Mouse (Mus musculus): Measurements from ENCODE around the gene Mospd2.

Mospd2 gene

DNA sequence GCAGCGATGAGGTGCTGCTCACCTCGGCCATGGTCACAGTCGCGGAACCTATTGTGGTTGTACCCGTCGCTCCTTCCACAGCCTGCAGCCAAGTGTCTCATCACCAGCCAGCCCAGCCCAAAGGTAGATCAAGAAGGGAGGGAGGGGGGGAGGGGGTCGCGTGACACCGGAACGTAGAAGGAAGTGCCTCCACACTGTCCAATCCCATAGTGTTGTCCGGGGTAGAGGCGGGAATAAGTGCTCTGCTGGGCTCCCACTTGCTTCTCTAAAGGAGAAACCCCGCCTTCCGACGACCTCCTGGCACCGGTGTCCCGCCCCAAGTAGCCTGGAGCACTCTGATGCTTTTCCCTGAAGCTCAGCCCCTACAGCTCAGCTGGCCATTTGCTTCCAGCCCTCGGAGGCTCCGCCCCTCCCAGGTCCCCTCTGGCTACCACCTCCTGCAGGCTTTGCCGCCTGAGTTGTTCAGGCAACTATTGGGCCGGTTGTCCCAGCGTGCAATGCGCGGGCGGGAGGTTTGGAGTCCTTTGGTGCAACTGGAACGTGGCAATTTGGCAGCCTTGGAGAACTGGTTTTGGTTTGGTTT lies at the start of gene Mospd2, which contains the start of gene Fancb:
Mospd2 (minus strand) TSS at position 183 of the 583 bp plus-strand sequence.
Fancb (plus strand) TSS at position 400 of the 583 bp plus-strand sequence.
- in situ Hi-C loops (cut with MboI): no loop called here

DNA sequence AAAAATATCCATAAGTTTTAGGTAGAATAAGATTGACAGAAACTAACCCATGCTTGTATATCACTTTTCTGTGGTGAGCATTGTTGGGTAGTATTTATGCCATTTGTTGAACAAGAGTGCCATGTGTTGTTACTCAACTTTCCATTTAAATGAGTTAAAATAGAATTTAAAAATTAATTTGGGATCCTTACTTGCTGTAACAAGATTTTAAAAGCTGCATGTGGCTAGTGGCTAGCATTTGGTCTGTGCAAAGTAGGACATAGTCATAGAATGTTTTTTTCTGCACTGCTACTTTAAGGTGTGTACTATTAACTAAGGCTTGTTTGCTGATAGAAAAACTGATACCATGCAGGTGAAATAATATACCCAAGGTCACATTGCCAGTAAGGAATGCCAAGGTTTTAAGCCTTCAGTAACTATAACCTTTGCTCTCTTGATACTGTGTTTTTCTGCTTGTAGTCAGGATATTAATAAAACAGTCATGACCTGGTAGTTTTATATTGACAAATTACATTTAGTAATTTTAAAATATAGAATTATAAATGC lies 24.7 kb upstream of the Mospd2 start, which contains the start of gene Gm17604:
Gm17604 (minus strand) TSS at position 51 of the 546 bp plus-strand sequence.
- in situ Hi-C loops (cut with MboI): no loop called here

DNA sequence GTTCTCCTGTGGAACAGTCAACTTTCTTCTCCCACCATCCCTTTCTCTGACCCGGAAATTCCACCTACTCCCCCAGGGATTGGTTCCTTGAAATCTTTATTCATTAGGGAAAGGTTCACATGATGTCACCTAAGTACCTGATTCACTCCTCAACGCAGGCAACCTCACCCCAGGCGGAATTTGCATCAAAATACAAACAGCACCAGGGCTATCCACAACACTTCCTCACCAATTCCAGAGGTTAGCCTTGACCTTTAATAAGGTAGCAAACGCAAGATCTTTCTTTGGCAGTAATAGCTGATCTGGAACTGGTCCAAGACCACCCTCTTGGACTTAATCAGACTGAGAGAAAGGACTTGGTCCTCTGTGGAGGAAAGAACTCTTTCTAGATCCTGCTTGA lies 23.0 kb upstream of the Mospd2 start:
- in situ Hi-C loops (cut with MboI): no loop called here

DNA sequence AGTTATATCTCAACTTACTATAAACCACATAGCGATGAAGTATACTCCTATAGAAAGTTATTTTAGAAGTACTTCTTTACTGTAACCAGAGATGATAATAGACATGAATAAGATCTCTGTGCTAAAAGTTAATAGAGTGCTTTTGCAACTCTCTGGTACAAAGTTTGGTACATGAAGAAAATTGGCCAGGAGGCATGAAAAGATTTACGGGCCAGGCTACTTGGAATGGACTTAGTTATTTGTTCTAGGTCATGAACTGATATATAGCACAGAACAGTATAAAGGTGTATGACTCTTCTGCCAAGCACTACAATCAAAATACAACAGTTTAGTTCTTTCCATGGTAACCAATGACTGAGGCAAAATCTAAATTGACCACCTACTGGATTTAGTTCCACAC lies 1.3 kb downstream of the Mospd2 start:
- in situ Hi-C loops (cut with MboI): no loop called here

DNA sequence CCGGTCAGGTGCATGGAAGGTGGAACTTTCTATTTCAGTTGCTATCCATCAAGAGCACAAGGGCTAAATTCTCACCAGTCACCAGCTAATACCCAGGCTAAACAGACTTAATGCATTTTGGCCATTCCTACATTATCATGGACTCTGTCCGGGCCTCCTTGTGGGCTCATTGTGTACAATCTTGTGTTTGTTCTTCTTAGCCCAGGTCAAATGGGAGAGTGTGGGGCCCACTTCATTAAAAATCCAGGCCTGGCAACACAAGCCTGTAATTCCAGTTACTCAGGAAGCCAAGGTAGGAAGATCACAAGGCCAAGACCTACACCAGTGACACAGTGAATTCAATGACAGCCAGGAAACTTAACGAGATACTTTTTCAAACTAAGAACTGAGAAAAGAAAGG lies 9.0 kb downstream of the Mospd2 start:
- in situ Hi-C loops (cut with MboI): no loop called here

DNA sequence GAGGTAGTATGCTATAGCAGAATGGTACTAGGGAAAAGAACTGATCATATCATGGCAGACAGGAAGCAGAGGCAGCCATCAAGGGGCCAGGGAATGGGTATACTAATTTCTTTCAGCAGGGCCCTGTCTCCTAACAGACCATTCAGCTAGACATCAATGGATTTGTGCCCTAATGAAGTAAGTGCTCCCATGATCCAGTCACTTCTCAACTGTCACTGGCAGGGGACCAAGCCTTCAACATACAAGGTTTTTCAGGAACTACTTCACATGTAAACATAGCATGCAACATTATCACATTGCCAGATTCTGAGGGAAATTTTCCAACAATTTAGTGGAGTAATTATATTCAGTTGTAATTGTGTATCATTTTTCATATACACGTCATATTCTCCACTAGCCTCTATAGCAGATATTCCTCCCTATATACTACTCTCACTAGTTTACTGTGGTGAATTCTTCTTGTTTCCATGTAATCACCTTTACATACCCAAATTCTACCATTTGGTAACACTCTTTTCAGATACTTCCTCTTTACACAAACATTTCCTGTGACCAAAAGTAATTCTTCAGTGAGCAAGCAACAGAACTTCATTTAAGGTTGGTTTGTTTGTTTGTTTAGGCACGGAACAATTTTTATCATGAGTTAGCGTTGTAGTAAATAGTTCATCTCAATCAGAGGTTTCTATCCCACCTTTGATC lies 14.3 kb downstream of the Mospd2 start:
- in situ Hi-C loops (cut with MboI): no loop called here

DNA sequence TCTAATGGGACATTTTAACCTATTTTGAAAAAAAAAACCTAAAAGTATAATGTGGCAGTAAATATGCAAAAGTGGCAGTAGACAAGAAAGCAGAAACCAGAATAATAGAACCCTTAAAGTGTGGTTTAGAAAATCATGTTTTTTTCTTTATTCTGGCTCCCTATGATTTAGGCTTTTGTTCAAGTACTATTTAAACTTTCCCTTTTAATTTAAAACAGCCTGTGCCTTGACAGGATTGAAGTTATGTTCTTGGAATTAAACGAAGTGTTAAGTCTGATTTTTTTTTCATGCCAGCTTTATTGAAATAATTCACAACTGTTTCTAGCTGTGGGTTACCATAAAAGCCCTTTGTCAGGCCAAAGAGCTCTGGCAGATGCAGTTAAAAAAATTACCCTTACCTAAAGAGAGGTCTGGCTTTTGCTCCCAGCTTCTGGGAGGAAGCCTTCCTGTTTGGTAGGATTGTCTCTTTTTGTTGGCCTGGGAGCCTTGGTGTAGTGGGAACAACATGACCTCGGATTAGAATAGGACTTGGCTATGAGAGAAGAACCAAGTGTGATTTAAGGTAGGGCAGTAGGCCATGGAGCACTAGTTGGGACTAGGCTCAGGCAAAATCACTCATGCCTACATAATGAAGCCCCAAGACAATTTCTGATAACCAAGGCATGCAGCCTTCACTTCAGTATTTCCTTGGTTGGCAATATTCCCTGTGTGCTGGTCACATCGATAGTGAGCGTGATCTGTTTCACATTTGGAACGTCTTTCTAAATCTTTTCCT lies 27.4 kb downstream of the Mospd2 start:
- in situ Hi-C loops (cut with MboI): no loop called here

DNA sequence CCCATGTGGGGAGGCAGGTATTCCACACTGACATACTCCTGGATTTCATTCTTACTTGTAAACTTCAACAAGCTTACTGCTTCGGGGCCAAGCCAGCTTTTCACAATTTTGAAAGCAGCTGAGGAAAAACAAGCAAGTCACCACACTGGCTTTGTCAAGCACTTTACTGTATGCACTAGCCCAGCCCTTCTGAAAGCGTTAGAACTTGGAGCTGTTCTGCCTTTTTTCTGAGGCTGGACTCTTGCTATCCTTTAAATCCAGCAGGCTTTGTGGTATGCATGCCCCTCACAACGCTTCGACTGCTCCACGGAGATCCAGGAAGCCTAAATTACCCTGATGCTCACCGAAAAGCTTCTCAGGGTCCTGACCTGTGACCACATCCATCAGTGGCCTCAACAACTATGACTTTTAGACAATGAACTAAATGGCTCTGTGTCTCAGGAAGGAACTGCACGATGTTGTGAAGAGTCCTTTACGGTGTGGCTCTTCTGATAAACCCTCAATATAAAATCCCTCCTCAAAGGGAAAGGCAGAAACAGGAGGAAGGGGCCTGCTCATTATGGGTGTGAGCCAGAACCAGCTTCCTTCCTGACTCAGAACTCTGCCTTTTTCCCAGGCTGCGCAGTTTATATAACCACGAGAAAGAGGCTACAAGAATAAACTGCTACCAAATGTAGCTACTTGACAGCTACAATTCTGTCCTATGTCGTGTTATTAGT lies 28.2 kb downstream of the Mospd2 start:
- in situ Hi-C loops (cut with MboI): no loop called here

DNA sequence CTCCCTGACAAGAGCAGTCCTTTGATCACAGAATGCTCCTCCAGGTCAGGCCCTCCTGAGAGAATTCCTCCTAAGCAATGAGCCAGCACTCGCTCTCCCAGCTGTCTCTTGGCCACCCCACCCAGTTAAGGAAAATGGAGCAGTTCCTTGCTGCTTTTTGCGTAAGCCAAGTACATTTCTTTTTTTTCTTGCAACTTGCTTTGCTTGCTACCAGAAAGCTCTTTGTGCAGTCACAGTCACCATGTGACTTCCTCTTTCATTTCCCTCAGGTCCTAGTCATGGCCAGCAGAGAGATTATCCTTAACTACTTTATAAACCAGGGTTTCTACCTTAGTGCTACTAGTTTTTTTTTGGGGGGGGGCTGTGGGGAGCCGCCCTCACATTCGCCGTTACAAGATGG lies 38.6 kb downstream of the Mospd2 start:
- in situ Hi-C loops (cut with MboI): no loop called here

DNA sequence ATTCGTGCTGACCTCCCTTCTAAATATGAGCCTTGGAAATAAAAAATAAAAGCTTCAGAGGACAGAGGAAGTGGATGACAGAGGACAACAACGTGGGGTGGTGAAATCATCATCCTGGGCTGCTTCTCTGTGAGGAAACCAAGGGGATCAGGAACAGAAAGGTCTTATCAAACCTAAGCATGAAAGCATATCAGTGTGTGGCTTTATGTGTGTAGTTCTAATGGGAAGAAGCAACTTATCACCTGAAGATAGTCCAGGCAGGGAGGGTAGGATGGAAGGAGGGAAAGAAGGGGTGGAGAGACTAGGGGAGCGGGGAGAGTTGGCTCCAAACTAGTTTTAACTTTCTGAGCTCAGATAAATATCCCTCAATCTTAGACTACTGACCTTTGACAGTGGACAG lies 67.2 kb downstream of the Mospd2 start:
- in situ Hi-C loops (cut with MboI): no loop called here

DNA sequence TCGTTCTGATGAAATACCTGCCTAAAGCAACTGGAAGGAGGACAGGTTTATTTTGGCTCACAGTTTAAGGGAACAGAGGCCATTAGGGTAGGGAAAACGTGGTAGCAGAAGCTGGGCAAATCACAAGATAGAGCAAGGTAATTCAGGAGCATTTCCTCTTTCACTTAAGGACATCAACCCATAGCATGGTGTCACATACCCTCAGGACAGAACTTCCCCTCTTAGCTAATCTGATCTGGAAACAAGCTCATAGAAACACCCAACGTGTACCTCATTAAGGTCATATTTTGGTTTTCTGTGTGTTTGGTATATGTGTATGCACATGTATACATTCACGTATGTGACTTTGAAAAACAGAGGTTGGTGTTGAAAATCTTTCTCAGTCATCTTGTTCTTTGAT lies 68.0 kb downstream of the Mospd2 start:
- in situ Hi-C loops (cut with MboI): no loop called here

DNA sequence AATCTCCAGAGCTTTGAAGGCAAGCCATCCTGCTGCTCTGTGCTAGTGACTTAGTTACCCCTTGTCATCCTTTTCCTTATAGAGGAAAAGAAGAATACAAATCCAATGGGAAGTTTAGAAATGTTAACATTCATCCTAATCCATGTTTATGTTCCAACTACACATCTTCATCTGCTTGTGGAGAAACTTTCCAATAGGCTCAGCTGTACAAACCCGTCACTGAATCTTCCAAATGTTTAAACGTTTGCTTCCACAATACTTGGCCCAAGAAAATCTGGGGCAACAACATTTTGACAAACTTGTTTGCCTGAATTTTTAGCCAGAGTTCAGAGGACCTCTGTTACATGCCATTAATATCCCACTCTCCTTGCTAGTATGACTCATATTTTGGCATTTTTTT lies 78.3 kb downstream of the Mospd2 start:
- in situ Hi-C loops (cut with MboI): no loop called here

DNA sequence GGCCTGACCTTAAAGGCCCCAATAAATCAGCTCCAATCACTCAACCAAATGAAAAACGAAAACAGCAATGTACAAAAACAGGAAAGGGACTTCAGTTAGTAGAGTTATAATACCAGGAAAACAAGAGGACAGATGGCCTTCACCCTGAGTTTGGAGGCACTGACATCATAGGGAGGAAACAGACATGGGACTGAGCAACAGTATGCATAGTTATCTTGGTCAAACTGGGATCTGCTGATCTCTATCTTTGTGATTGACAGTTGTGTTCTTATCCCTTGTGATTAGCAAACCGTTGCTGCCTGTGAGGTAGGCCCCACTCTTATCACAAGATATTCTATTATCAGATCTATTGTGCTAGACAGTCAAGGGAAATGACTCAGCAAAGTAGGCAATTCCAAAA lies 80.4 kb downstream of the Mospd2 start:
- in situ Hi-C loops (cut with MboI): no loop called here

DNA sequence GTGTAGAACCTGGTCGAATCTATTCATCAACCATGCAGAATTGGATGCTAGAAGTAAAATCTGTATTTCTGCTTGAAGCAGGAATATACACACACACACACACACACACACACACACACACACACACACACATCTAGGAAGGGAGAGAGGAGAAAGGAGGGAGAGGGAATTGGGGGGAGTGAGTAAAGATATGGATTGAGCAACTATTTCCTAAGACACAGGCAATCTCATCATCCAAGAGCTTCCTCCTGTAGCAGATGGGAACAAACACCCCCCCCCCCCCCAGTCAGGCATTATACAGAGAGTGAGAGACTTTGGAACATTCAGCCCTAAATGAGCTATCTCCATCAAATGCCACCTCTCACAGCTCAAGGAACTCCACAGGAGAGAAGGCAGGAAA lies 93.9 kb downstream of the Mospd2 start:
- in situ Hi-C loops (cut with MboI): no loop called here

Measured in mature B cell (primary cell).